Mouse (Mus musculus) C3H10T1/2 (cell line): ENCODE measurements around the gene Clec2h. TPM values are rescaled to one million over a fixed set of nuclear protein-coding genes. Genes with fewer than 3 reads are reported as not detected.

Experiments
- polyA plus RNA-seq, 2 experiments: library from polyadenylated mRNA; unstranded; fragments of >200 nt; fragmentation: generic; extraction: Trizol; gene quantifications; one replicate each; pipeline ENCODE4 v1.2.1; 2012; ENCODE audit warnings: missing spikeins in 2 of 2

The Clec2h gene
- polyA plus RNA-seq, result not detected

DNA sequence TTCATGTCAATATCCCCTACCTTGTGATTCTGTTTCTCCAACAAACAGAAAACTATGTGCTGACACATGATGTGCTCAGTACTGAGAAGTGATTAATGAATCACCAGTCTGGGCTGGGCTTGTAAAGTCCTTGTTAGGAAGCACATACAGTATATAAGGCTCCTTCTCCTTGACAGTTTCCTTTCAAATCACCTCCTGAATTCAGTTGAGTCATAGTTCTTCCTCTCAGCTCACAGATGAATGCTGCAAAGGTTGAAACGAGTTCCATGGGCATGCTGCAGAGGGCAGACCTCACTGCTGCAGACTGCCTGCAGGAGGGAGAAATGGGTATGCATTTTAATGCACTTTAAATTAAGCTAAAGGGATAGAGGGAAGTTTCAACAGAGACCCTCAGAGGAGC, at the start of gene Clec2h:
TSS of gene Clec2h (plus strand) at position 180 of the 400 bp plus-strand sequence.

GRCm38 (mm10) chr6:128623433-128623832, 38.8 kb upstream of the Clec2h start, which contains the start of gene Klrb1a:
Gene Klrb1a, minus strand, starts transcription at chr6:128623533.

GRCm38 (mm10) chr6:128722959-128723358, 60.8 kb downstream of the Clec2h start, which contains the start of gene Klrb1:
Gene Klrb1, minus strand, starts transcription at chr6:128723059.

Other genes starting within 250 kb of the Clec2h start
- gene Itfg2, start 237.5 kb upstream of the Clec2h start, polyA plus RNA-seq, result 10 to 100 TPM; 12.5 to 27.9 TPM
- 100 to 1,000 TPM; 126 to 267 TPM for gene Fkbp4, start 223.7 kb upstream of the Clec2h start, polyA plus RNA-seq
- gene Pzp, start 135.7 kb upstream of the Clec2h start, polyA plus RNA-seq, result not detected
- not detected for gene A2ml1, start 80.8 kb upstream of the Clec2h start, polyA plus RNA-seq
- under 1 TPM in 1 of 2 experiments, not detected in 1; 0.05 TPM for gene Klrb1a, start 38.9 kb upstream of the Clec2h start, polyA plus RNA-seq
- not detected for gene Klrb1, start 60.7 kb downstream of the Clec2h start, polyA plus RNA-seq
- gene Klrb1c, start 126.8 kb downstream of the Clec2h start, polyA plus RNA-seq, result not detected
- gene Gm44511, start 163.9 kb downstream of the Clec2h start, polyA plus RNA-seq, result not detected
- not detected for gene Klrb1b, start 163.9 kb downstream of the Clec2h start, polyA plus RNA-seq
- not detected for gene Clec2i, start 225.2 kb downstream of the Clec2h start, polyA plus RNA-seq
- gene BC035044, start 228.7 kb downstream of the Clec2h start, polyA plus RNA-seq, result under 1 TPM in 1 of 2 experiments, not detected in 1; 0.04 TPM